Mouse (Mus musculus): ENCODE measurements around the gene Rd3l.

Gene Rd3l

DNA sequence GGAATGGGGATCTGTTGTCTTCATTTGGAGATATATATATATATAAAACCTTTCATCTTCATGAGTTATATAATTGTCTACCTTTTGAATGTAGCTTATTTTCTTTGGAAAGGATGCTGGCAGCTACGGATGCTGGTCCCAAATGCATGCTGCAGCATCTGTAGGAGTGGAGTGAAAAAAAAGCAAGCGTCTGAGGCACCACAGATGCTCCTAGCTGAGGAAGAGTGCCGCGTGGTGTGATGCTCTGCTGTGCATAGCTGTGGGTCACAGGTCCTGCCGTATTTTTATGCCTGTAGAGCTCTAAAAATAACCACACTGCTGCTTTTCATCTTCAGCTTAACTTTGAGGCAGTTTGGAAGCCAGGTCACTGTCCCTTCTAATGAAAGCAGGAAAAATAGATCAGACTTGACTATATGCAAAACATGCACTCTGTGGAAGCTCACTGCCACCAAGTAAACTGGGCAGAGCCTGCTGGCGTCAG, at the start of gene Rd3l:
TSS of gene Rd3l (minus strand) at position 431 of the 481 bp plus-strand sequence.
- DNase-seq (ENCODE audit: low spot score) = no peak

DNA sequence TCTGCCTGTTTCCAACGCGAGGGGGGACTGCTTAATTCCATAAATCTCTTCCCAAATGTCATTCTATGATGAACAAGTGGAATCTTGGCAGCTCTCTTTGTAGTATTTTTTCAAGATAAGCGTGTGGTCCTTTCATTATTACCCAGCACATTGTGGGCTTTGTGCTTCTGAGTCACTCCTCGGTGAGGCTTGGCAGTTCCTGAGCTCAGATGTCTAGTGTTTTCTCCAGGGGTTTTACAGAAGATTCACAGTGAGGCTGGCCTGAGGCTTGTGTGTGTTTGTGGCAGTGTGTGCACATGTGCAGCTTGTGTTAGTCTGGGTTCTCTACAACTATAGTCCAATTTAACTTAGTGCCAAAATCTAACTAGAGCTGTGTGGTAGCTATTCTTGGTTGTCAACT, 46.3 kb upstream of the Rd3l start:
- no peak for DNase-seq (ENCODE audit: low spot score)

DNA sequence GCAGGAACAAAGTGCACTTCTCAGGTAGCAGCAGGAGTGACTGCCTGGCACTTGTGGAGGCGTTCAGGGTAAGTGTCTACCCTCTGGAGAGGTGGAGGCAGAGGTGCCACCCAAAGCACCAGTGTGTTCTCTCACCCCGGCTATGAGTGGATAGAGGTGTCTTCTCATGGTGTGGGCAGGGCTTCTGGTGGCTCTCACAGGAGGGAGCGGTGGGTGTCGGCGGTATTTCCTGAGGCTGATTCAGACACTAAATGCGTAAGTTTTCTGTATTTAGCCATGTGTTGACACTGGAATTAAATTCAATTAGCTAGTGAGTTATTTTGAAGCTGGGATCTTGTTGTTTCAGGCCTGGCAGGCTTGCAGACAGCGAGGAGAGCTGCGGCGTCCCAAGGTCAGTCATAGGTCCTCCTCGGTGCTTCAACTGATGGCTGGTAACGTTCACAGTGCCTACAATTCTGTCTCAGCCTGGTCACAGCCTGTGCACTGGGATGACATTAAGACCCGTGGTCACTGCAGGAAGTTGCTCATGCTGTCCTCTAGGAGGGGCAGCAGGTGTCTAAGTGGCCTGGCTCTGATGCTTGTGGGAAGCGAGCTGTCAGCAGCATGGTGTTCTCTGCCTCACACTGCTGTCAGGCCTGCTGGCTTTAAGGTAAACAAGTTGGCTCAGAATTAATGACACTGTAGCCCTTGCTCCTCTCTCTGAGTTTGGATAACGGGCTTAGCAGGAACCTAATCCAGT, 45.0 kb upstream of the Rd3l start:
- DNase-seq (ENCODE audit: low spot score) = peak; percentile 9

DNA sequence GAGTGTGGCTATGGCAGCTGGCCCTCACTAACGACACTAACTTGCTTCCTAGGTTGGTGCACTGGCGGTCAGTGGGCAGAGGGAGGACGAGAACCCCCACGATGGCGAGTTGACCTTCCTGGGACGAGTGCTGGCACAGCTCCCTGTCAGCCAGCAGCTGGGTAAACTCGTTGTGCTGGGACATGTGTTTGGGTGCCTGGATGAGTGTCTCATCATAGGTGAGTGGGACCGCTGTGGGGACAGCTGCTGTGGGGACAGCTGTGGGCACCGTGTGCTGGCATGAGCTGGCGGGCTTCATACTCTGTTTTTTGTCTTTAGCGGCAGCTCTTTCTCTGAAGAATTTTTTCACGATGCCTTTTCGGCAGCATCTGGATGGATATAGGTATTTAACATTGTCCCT, 44.3 kb upstream of the Rd3l start:
- no peak for DNase-seq (ENCODE audit: low spot score)

- DNase-seq (ENCODE audit: low spot score) = no peak
These were observed 43.6 kb upstream of the Rd3l start for GRCm38 (mm10) chr12:112024581-112025310.

DNA sequence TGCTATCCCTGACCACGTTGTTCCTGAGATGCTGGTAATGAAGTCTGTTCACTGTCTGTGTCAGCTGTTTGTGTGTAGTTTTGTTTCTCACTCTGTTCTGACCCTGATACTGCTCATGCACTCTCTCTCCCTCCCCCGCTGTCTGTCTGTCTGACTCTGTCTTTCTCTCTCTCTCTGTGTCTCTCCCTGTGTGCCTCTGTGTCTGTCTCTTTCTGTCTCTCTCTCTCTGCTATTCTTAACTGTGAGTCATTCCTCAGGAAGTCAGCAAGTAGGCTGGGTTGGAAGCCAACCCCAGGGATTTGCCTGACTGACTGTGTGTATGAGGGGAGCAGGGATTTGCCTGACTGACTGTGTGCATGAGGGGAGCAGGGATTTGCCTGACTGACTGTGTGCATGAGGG, 42.2 kb upstream of the Rd3l start:
- no peak for DNase-seq (ENCODE audit: low spot score)

GRCm38 (mm10) chr12:112016346-112016745, 35.2 kb upstream of the Rd3l start:
- no peak for DNase-seq (ENCODE audit: low spot score)

GRCm38 (mm10) chr12:112013271-112013801, 32.2 kb upstream of the Rd3l start:
- peak; percentile 79 for DNase-seq (ENCODE audit: low spot score)

- DNase-seq (ENCODE audit: low spot score) = peak; percentile 67
These were observed 31.6 kb upstream of the Rd3l start for GRCm38 (mm10) chr12:112012511-112013270.

GRCm38 (mm10) chr12:112001223-112001622, 20.1 kb upstream of the Rd3l start:
- peak; percentile 84 for DNase-seq (ENCODE audit: low spot score)

DNA sequence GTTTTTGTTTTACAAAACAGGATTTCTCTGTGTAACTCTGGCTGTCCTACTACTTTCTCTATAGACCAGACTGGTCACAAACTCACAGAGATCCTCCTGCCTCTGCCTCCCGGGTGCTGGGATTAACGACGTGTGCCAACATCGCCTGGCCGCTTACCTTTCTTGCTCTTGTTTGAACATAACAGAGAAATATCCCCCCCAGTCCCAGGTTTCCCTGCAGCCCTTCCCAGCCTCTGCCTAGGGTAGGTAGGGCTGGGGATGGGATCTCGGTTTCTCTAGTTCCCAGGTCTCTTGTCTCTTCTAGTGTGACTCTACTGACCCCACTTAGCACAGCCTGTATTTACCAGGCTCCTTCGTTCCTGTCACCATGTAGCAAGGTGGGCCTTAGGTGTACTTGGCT, 18.6 kb upstream of the Rd3l start:
- DNase-seq (ENCODE audit: low spot score) = no peak

DNA sequence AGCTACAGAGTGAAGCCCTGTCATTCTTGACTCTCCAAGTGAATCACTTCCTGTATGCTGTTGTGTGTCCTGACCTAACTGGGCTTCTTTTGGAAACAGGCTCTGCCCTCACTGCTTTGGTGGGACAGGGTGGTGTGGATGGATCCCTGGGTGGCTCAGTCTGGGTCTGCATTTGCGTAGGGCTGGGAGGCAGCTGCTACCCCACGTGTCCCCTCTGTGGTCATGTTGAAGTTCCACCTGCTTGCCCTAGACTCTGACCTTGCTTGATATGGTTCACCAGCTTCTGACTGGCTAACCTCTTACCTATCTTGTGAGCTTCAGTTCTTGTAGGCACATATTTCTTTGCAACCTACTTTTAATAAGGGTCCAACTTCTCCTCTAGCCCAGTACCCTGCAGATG, 14.0 kb upstream of the Rd3l start:
- no peak for DNase-seq (ENCODE audit: low spot score)

- no peak for DNase-seq (ENCODE audit: low spot score)
These were observed 11.5 kb upstream of the Rd3l start for GRCm38 (mm10) chr12:111992626-111993025.

DNA sequence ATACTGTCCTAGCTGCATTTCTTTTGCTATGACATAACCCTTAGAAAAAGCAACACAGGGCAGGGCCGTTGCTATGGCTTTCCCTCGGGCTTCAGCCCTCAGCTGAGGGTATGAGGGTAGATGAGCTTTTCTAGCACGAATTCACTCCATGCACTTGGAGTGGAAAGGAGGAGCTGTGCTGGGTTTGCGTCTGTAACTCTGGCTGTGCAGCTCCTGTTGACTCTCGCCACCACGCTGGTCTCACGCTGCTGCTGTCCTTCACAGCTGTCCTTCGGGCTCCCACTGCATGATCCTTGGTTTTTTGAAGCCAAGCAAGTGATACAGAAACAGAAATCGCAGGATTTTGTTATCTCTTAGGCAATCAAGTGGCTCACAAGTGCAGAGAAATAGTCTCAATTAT, 5.6 kb upstream of the Rd3l start:
- no peak for DNase-seq (ENCODE audit: low spot score)

- DNase-seq (ENCODE audit: low spot score) = no peak
These were observed 2.0 kb upstream of the Rd3l start for GRCm38 (mm10) chr12:111983165-111983564.

DNA sequence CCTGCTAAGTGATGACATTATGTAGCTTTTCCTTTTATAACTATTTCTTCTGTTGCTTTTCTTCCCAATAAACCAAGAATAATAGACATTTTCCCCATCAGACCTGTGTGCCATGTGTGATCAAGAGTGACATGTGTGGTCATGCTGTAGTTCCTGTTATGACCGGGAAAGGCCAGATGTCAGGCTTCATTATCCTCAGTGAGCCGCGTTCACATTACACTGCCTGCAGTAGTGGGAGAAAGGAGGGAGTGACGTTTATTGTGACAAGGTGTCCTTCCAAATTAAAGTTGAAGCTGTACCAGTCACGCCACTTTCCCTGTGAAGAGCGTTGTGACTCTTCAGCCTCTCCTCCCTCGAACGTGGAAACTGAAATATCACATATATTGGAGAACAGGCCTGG, 714 bp upstream of the Rd3l start:
- no peak for DNase-seq (ENCODE audit: low spot score)

DNA sequence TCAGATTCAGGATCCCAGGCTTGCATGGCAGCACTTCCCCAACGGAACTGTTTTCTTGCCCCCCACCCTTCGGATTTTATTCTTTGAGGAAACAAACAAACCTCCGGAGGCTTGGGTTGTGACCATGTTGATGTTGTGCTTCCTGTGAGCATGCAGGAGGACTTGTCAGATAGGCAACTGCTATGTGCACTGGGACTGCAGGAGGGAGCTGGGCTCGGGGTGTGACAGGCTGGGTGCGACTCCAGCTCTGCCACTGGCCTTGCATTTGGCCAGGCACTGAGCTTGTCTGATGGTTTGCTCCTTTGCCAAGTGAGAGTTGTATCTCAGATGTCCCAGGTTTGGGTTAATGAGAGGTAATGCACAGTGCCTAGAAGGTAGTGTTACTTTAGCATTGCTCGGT, 2.8 kb downstream of the Rd3l start:
- DNase-seq (ENCODE audit: low spot score) = no peak

DNA sequence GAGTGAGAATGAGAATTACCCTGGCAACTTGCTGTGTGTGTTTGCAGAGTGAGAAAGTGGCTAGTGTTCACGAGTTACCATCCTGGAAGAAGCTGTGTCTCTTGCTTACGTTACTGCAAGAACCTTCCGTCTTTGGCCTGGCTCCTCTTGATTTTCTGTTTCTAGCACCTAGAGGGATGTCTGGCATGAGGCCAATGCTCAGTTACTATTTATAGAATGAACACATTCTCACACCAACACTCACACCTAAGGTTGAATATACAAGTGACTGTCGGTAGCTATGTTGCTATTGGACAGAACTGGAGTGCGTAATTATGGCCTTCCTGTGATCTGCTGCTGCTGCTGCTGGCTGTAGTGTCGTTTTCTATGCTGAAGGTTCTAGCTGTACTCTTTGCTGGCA, 4.0 kb downstream of the Rd3l start:
- DNase-seq (ENCODE audit: low spot score) = no peak

DNA sequence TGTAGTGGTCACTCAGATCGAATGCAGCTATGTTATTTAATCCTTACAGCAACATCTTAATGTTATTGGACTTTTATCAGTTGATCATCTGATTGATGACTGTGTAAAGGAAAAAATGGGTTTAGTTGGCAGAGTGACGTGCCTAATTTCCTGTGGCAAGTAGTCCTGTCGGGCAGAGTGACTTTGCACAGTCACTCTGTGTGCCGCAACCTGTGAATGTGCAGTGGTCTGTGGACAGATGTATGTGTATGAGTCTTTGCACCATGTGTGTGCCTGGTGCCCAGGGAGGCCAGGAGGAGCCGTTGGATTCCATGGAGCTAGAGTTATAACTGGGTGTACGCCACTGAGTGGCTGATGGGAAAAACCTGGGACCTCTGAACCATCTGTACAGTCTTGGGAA, 6.5 kb downstream of the Rd3l start:
- DNase-seq (ENCODE audit: low spot score) = no peak

GRCm38 (mm10) chr12:111972504-111972903, 8.6 kb downstream of the Rd3l start:
- DNase-seq (ENCODE audit: low spot score) = no peak

- DNase-seq (ENCODE audit: low spot score) = no peak
These were observed 9.9 kb downstream of the Rd3l start, which contains the start of gene Tdrd9 for GRCm38 (mm10) chr12:111971231-111971686. Gene Tdrd9 (plus strand): TSS chr12:111971559.

DNA sequence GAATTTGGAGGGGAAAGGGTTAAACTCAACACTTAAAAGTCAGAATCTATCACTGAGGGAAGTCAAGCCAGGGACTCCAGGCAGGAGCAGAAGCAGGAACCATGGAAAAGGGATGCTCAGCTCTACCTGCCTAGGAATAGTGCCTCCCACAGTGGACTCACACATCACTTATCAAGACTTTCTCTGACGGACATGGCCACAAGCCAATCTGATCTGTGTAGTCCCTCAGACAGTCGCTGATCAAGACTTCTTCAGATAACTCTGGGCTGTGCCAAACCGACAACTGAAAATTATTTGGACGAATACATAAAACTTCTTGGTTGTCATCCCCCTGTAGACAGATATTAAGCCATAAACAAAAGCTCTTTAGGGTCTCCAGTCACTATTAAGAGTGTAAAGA, 11.0 kb downstream of the Rd3l start:
- DNase-seq (ENCODE audit: low spot score) = no peak
